ENCODE assay signal across 1 mouse cellular context in the genomic region with DNA sequence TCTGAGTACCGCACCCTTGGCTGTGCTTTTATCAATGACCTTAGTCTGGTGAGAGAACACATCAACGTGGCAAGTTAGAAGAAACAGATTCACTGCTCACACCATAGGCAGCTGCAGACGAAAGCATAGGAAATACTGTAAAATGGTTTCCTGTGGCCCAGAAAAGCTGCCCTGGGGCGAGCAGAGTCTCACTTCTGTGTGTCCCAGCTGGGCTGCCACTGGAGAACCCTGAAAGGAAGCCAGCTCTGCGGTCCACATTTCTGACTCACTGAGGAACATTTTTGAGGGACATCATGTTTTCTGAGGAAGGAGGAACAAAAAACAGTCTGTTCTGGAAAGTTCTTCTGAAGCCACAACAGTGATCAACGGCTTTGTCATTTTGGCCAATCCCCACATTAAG.
TF ChIP-seq lines count a peak whose summit lies in the region.

No protein-coding gene starts in this region.

TF ChIP-seq in CH12.LX, 34 proteins besides CTCF, POLR2A, EP300 and RAD21 (continued from another document):
- TF ChIP-seq JUN (IDR thresholded peaks at IDR 0.05; ENCODE audit: insufficient read depth, low read depth, low read length) (no peak), ETS1 (conservative IDR thresholded peaks at IDR 0.05; ENCODE audit: low read depth, low read length) (peak; percentile 55), USF1 (IDR thresholded peaks at IDR 0.05; ENCODE audit: low read depth, low read length) (no peak), TBP (conservative IDR thresholded peaks at IDR 0.05; ENCODE audit: low read depth, low read length) (0 out of 2 replicates have a peak, but pooled peaks have one; percentile 18), RCOR1 (conservative IDR thresholded peaks at IDR 0.05; ENCODE audit: low read depth, low read length) (no peak), IRF4 (IDR thresholded peaks at IDR 0.05; ENCODE audit: low read depth, low read length) (0 out of 2 replicates have a peak, but pooled peaks have one; percentile 22), PAX5 (IDR thresholded peaks at IDR 0.05; ENCODE audit: low read length) (no peak), ZC3H11A (IDR thresholded peaks at IDR 0.05; ENCODE audit: low read depth, low read length) (no peak), MAX (IDR thresholded peaks at IDR 0.05; ENCODE audit: low read length) (no peak), USF2 (conservative IDR thresholded peaks at IDR 0.05; ENCODE audit: low read depth, low read length) (no peak), ELF1 (IDR thresholded peaks at IDR 0.05; ENCODE audit: low read depth, low read length) (no peak), GABPA (IDR thresholded peaks at IDR 0.05; ENCODE audit: insufficient replicate concordance, low read depth, low read length) (no peak), MAZ (IDR thresholded peaks at IDR 0.05; ENCODE audit: low read depth, low read length) (no peak), MEF2A (IDR thresholded peaks at IDR 0.05; ENCODE audit: borderline replicate concordance, low read depth, low read length) (0 out of 2 replicates have a peak, but pooled peaks have one; percentile 17), KAT2A (IDR thresholded peaks at IDR 0.05; ENCODE audit: insufficient replicate concordance, low read length) (no peak), POLR2AphosphoS2 (IDR thresholded peaks at IDR 0.05; ENCODE audit: low read depth, low read length) (no peak), SIN3A (IDR thresholded peaks at IDR 0.05; ENCODE audit: low read length) (no peak), NRF1 (IDR thresholded peaks at IDR 0.05; ENCODE audit: low read depth, low read length) (no peak)
TF ChIP-seq in CH12.LX: peak in this region for 5.
